Mouse (Mus musculus): ENCODE measurements around the gene Prom2.

The Prom2 gene

DNA sequence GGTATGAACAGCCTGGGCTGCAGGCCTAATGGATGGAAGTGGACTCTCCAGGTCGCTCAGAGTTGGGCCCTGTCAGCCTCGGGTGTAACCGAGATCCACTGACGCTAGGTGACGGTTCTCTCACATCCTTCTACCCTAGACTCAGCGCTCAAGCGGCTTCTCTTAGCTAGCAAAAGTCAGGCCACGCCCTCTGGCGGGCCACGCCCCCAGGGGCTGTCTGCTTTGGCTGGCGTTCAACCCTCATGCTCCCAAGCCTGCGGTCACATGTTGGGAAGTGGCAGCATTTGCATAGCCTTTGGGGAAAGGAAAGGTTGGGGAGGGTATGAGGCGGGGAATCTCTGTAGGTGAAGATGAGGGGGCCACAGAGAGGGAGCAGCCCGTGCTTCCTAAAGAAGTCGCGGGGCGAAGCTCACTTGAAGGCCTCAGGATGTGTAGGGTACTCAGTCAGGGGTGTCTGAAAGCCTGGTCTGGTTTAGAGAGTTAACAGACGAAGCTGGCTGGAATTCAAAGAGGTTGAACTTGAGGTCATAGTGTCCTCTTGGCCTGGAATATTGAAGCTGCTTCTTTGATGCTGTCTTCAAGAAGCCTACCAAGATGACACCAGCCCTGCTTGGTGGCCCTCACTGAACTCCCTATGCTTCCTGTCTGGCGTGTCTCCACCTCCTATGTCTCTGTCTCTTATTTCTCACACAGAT is 56.6 kb downstream of the Prom2 start:
- DNase-seq (ENCODE audit: extremely low spot score, low spot score), result peak; percentile 66

GRCm38 (mm10) chr2:127483001-127483400 is 58.3 kb downstream of the Prom2 start:
- peak; percentile 31 for DNase-seq (ENCODE audit: extremely low spot score, low spot score)

DNA sequence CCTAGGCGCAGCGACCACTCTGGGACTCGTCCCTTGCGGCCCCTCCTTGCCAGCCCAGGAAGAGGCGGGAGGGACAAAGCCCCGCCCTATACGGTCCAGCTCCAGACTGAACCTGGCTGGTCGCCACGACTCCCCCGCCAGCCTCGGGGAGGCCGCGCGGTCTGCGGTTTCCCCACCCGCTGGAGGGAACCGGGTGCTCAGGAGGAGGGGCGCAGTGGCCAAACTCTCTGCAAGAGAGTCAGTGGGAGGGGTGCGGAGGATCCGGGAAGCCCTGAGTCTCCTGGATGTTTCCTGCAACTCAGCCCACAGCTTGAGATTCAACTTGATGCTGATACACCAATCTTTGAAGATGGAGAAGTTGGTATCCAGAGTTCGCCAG is 58.7 kb downstream of the Prom2 start:
- DNase-seq (ENCODE audit: extremely low spot score, low spot score), result peak; percentile 65

- peak; percentile 52 for DNase-seq (ENCODE audit: extremely low spot score, low spot score)
Measured at GRCm38 (mm10) chr2:127481841-127482532, 59.3 kb downstream of the Prom2 start.

- DNase-seq (ENCODE audit: extremely low spot score, low spot score), result no peak
Measured at GRCm38 (mm10) chr2:127479763-127480162, 61.5 kb downstream of the Prom2 start.

GRCm38 (mm10) chr2:127479210-127479609 is 62.1 kb downstream of the Prom2 start:
- DNase-seq (ENCODE audit: extremely low spot score, low spot score), result no peak

All from neural tube, embryonic 10.5 days (tissue).